Mouse (Mus musculus) liver, adult 2 months (tissue): ENCODE measurements around the gene Clnk.

Experiments
- CTCF ChIP-seq: fragments of 200-500 bp; IDR thresholded peaks from 2 replicates; pipeline ENCODE4 v1.5.1; 2011; ENCODE audit warnings: low read depth, low read length, control low read depth
- POLR2A ChIP-seq: fragments of 200-500 bp; IDR thresholded peaks from 2 replicates; pipeline ENCODE4 v1.6.1; 2011; ENCODE audit warnings: low read length, control low read depth; ENCODE audit not compliant: insufficient read depth; ENCODE audit errors: extremely low read depth

- TF ChIP-seq CTCF = no peak
- no peak for TF ChIP-seq POLR2A
Measured at GRCm38 (mm10) chr5:38871591-38871990, 5.0 kb downstream of the Clnk start.
